Mouse (Mus musculus) forebrain, embryonic 14.5 days (tissue): Measurements from ENCODE around the gene Plekhs1. TPM values are rescaled to one million over a fixed set of nuclear protein-coding genes. Genes with fewer than 3 reads are reported as not detected.
A peak's percentile ranks its signal among the peaks of the same experiment; 100 is the strongest.
"Not testable (repeated sequence)": the region's sequence is repeated elsewhere in the genome, so short reads cannot be mapped to it uniquely, and the experiment has no call there.

ENCODE experiments used
- ATAC-seq: fragments of 200-750 bp; cut with Nextera tagmentation; 2 replicates; pipeline ENCODE4 v1.8.0; 2017; ENCODE audit warnings: mild to moderate bottlenecking, moderate library complexity
- DNase-seq: peaks from one replicate; pipeline ENCODE4 v3.0.0-alpha.2; 2015; ENCODE audit warnings: low spot score
- H3K27ac ChIP-seq: fragments of 300-500 bp; sonication (generic); 2 replicates; pipeline ENCODE4 v1.5.1; 2014; ENCODE audit warnings: low read depth, mild to moderate bottlenecking, control low read depth, low read length, moderate library complexity
- H3K27me3 ChIP-seq: fragments of 300-500 bp; sonication (generic); replicated peaks from 2 replicates; pipeline ENCODE4 v1.6.1; 2014; ENCODE audit warnings: low read length, control low read depth, mixed read lengths; ENCODE audit not compliant: control insufficient read depth, insufficient read depth
- H3K36me3 ChIP-seq: fragments of 300-500 bp; sonication (generic); 2 replicates; pipeline ENCODE4 v1.6.1; 2014; ENCODE audit warnings: low read length, control low read depth; ENCODE audit not compliant: control insufficient read depth, insufficient read depth
- H3K4me1 ChIP-seq: fragments of 300-500 bp; sonication (generic); 2 replicates; pipeline ENCODE4 v1.6.1; 2014; ENCODE audit warnings: antibody characterized with exemption, low read length, control low read depth; ENCODE audit not compliant: control insufficient read depth, insufficient read depth
- H3K4me2 ChIP-seq: fragments of 300-500 bp; sonication (generic); 2 replicates; pipeline ENCODE4 v1.6.1; 2014; ENCODE audit warnings: mild to moderate bottlenecking, control low read depth, low read length
- H3K4me3 ChIP-seq: fragments of 300-500 bp; sonication (generic); 2 replicates; pipeline ENCODE4 v1.5.1; 2014; ENCODE audit warnings: low read depth, low read length, control low read depth
- H3K9ac ChIP-seq: fragments of 300-500 bp; sonication (generic); 2 replicates; pipeline ENCODE4 v1.6.1; 2014; ENCODE audit warnings: mild to moderate bottlenecking, low read length, control low read depth, moderate library complexity
- H3K9me3 ChIP-seq: fragments of 300-500 bp; sonication (generic); replicated peaks from 2 replicates; pipeline ENCODE4 v1.6.1; 2016; ENCODE audit warnings: low read length, control low read depth, mixed read lengths; ENCODE audit not compliant: control insufficient read depth
- WGBS: fragments of 180-500 bp; shearing (Covaris S2); extraction: QIAGEN DNeasy Blood & Tissue Kit; methylation state at CpG from one replicate; pipeline ENCODE4 v1.1.7; 2014; 5-methylcytosine and 5-hydroxymethylcytosine counted together
- polyA plus RNA-seq: library from polyadenylated mRNA; unstranded; fragments of >200 nt; fragmentation: Nextera tagmentation; extraction: Ambion mirVana; gene quantifications from 2 replicates; pipeline ENCODE4 v1.2.1, GENCODE M21; 2014

Gene Plekhs1
- polyA plus RNA-seq, 1 experiment from 2014 or later, result 0.28 TPM

- not testable (repeated sequence) for H3K9me3 ChIP-seq, ATAC-seq, H3K36me3 ChIP-seq, H3K27me3 ChIP-seq, H3K4me1 ChIP-seq, H3K4me2 ChIP-seq, DNase-seq, H3K9ac ChIP-seq, H3K4me3 ChIP-seq, H3K27ac ChIP-seq
- no CpG with 5 or more reads among the region's 7 CpGs for WGBS
These were observed 58.0 kb downstream of the Plekhs1 start for GRCm38 (mm10) chr19:56519408-56519807.

- not testable (repeated sequence) for DNase-seq, H3K27me3 ChIP-seq, ATAC-seq, H3K9me3 ChIP-seq, H3K9ac ChIP-seq, H3K4me2 ChIP-seq, H3K27ac ChIP-seq, H3K4me3 ChIP-seq, H3K4me1 ChIP-seq, H3K36me3 ChIP-seq
- WGBS, result no CpG with 5 or more reads among the region's 11 CpGs
These were observed 69.1 kb downstream of the Plekhs1 start for GRCm38 (mm10) chr19:56530529-56530928.

- Histone ChIP-seq H3K9me3 (no peaks in the 10 kb centered on the region), H3K36me3 (0 out of 2 replicates have a peak, but pooled peaks cover 8% of the 10 kb centered on the region), H3K4me3 (no peak overlapping the region), H3K4me1 (no peaks in the 10 kb centered on the region), H3K27me3 (no peaks in the 10 kb centered on the region), H3K4me2 (no peak overlapping the region), H3K27ac (no peak overlapping the region), H3K9ac (no peak overlapping the region)
- DNase-seq, result no peak
- WGBS, result 94% methylated on average over 12 of the region's 12 CpGs
- no peak for ATAC-seq
These were observed 69.8 kb downstream of the Plekhs1 start for GRCm38 (mm10) chr19:56531251-56531650.

- Histone ChIP-seq H3K9ac (no peak overlapping the region), H3K27ac (no peak overlapping the region), H3K4me2 (no peak overlapping the region), H3K4me3 (no peak overlapping the region), H3K9me3 (no peaks in the 10 kb centered on the region), H3K27me3 (no peaks in the 10 kb centered on the region), H3K4me1 (no peaks in the 10 kb centered on the region), H3K36me3 (0 out of 2 replicates have a peak, but pooled peaks cover 14% of the 10 kb centered on the region)
- ATAC-seq (no peak), DNase-seq (peak; percentile 7)
- WGBS, result 90% methylated on average over 14 of the region's 14 CpGs
These were observed 72.0 kb downstream of the Plekhs1 start for GRCm38 (mm10) chr19:56533291-56534071.

- no peak overlapping the region for H3K4me2 ChIP-seq
- H3K27ac ChIP-seq, result no peak overlapping the region
- ATAC-seq (no peak), DNase-seq (no peak)
- 78% methylated on average over 3 of the region's 3 CpGs for WGBS
- H3K9me3 ChIP-seq, result no peaks in the 10 kb centered on the region
- H3K27me3 ChIP-seq, result no peaks in the 10 kb centered on the region
- H3K4me1 ChIP-seq, result no peaks in the 10 kb centered on the region
- no peak overlapping the region for H3K9ac ChIP-seq
- H3K36me3 ChIP-seq, result 0 out of 2 replicates have a peak, but pooled peaks cover 14% of the 10 kb centered on the region
- no peak overlapping the region for H3K4me3 ChIP-seq
These were observed 72.9 kb downstream of the Plekhs1 start for GRCm38 (mm10) chr19:56534337-56534736.

- no peak overlapping the region for H3K9ac ChIP-seq
- no peak overlapping the region for H3K27ac ChIP-seq
- H3K36me3 ChIP-seq, result 0 out of 2 replicates have a peak, but pooled peaks cover 14% of the 10 kb centered on the region
- no peak for DNase-seq
- no peaks in the 10 kb centered on the region for H3K9me3 ChIP-seq
- H3K4me3 ChIP-seq, result no peak overlapping the region
- no peak for ATAC-seq
- no peak overlapping the region for H3K4me2 ChIP-seq
- no peaks in the 10 kb centered on the region for H3K27me3 ChIP-seq
- 67% methylated on average over 9 of the region's 9 CpGs for WGBS
- no peaks in the 10 kb centered on the region for H3K4me1 ChIP-seq
These were observed 73.6 kb downstream of the Plekhs1 start for GRCm38 (mm10) chr19:56535064-56535463.

- Histone ChIP-seq H3K9me3 (no peaks in the 10 kb centered on the region), H3K4me3 (no peak overlapping the region), H3K4me2 (no peak overlapping the region), H3K27me3 (no peaks in the 10 kb centered on the region), H3K27ac (no peak overlapping the region), H3K4me1 (no peaks in the 10 kb centered on the region), H3K9ac (no peak overlapping the region), H3K36me3 (0 out of 2 replicates have a peak, but pooled peaks cover 14% of the 10 kb centered on the region)
- ATAC-seq (no peak), DNase-seq (no peak)
- 91% methylated on average over 9 of the region's 9 CpGs for WGBS
These were observed 74.3 kb downstream of the Plekhs1 start for GRCm38 (mm10) chr19:56535765-56536164.

Other genes with a start within 250 kb of the Plekhs1 start
- gene Habp2, start 174.5 kb upstream of the Plekhs1 start, polyA plus RNA-seq, result 0.06 and 0.16 TPM in 2 replicates
- gene Nrap, start 71.6 kb upstream of the Plekhs1 start, polyA plus RNA-seq, result 0.14 and 0.55 TPM in 2 replicates
- gene Casp7, start 64.5 kb upstream of the Plekhs1 start, polyA plus RNA-seq, result 13.1 and 17.4 TPM in 2 replicates
- gene Dclre1a, start 86.6 kb downstream of the Plekhs1 start, polyA plus RNA-seq, result 10.1 and 12.5 TPM in 2 replicates
- gene Nhlrc2, start 86.6 kb downstream of the Plekhs1 start, polyA plus RNA-seq, result 9.7 and 11.7 TPM in 2 replicates